ENCODE assay signal across 11 mouse cellular contexts in the genomic region with DNA sequence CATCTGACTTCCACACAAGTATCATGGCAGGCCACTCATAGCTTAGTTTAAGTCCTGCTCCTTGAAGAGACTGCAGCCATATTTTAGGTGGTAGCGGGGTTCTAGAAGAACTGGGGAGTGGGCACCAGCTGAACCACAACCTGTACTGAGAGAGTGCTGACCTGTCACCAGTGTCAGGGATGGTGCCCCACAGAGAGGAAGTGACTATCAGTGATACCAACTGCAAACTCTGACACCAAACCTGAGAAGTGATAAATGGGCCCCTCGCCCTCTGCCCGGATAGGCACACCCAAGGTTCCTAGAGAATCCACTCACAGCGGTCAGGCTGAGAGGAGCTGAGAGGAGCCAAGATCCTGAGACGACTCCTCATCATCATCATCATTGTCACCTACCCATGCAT. TPM values are rescaled to one million over a fixed set of nuclear protein-coding genes. Genes with fewer than 3 reads are reported as not detected.
A peak's percentile ranks its signal among the peaks of the same experiment; 100 is the strongest.
DNase-seq lines count a peak whose midpoint lies in the region; ATAC-seq and TF ChIP-seq lines count a peak whose summit lies in the region.
"Had no signal": no experiment of that assay in that cellular context is flagged by ENCODE, and none has a peak within 500 bp of the region (broad histone marks: within the 10 kb centered on the region; RNA-seq: fewer than 3 reads in every experiment).

No protein-coding gene starts in this region.

- TF ChIP-seq CTCF in heart, postnatal 0 days (IDR thresholded peaks at IDR 0.05; ENCODE audit: low read depth): no peak
- no peak for TF ChIP-seq CTCF in G1E (IDR thresholded peaks at IDR 0.05; ENCODE audit: low read depth, low read length)

- H3K27ac ChIP-seq in heart, postnatal 0 days (ENCODE audit: low read depth): peak overlapping the region; percentile 57; the same call in 1 of the 2 replicates
- peak overlapping the region; percentile 67; the same call in 1 of the 2 replicates for H3K27ac ChIP-seq in liver, embryonic 16.5 days (ENCODE audit: low read length)
- no peak overlapping the region for H3K27ac ChIP-seq in midbrain, embryonic 10.5 days (replicated peaks)
- H3K27ac ChIP-seq: stomach, embryonic 15.5 days had no signal

- DNase-seq in heart, postnatal 0 days (ENCODE audit: low spot score): no peak
- DNase-seq in heart, postnatal 4 days: no peak
- DNase-seq in G1E (ENCODE audit: low spot score): no peak
- peak; percentile 32 for DNase-seq in cerebellum, adult 8-10 months
- DNase-seq in midbrain, embryonic 10.5 days (ENCODE audit: low spot score): no peak
- no peak for DNase-seq in urinary bladder, postnatal 10 days (ENCODE audit: low spot score)
- DNase-seq: kidney, adult 8-10 months had no signal

- H3K4me3 ChIP-seq in heart, postnatal 0 days (ENCODE audit: low read depth, low read length): no peak overlapping the region
- no peak overlapping the region for H3K4me3 ChIP-seq in G1E (ENCODE audit: low read depth, low read length)
- 0 out of 2 replicates have a peak overlapping the region, but pooled peaks have one; percentile 4 for H3K4me3 ChIP-seq in liver, embryonic 16.5 days (ENCODE audit: low read depth, low read length)
- H3K4me3 ChIP-seq in midbrain, embryonic 10.5 days: no peak overlapping the region
- H3K4me3 ChIP-seq: embryonic facial prominence, embryonic 15.5 days; heart, embryonic 13.5 days; stomach, embryonic 15.5 days had no signal

- peaks cover 91% of the 10 kb centered on the region for H3K4me1 ChIP-seq in heart, postnatal 0 days (ENCODE audit: control insufficient read depth, insufficient read depth)
- H3K4me1 ChIP-seq in G1E (ENCODE audit: insufficient read depth, low read depth, low read length): peaks cover 83% of the 10 kb centered on the region
- H3K4me1 ChIP-seq in liver, embryonic 16.5 days (ENCODE audit: control insufficient read depth, low read depth, low read length): peaks cover 59% of the 10 kb centered on the region
- H3K4me1 ChIP-seq in midbrain, embryonic 10.5 days: peaks cover 68% of the 10 kb centered on the region

- no peak overlapping the region for H3K9ac ChIP-seq in heart, postnatal 0 days (replicated peaks; ENCODE audit: low read depth, low read length)
- H3K9ac ChIP-seq in liver, embryonic 16.5 days (ENCODE audit: low read depth, low read length): peak overlapping the region; percentile 34; the same call in 1 of the 2 replicates
- H3K9ac ChIP-seq: embryonic facial prominence, embryonic 15.5 days; heart, embryonic 13.5 days; stomach, embryonic 15.5 days had no signal

- no peak overlapping the region for H3K4me2 ChIP-seq in heart, postnatal 0 days (ENCODE audit: low read depth, low read length)
- peak overlapping the region; percentile 53 for H3K4me2 ChIP-seq in liver, embryonic 16.5 days (ENCODE audit: low read depth, low read length)
- H3K4me2 ChIP-seq: embryonic facial prominence, embryonic 15.5 days; heart, embryonic 13.5 days; stomach, embryonic 15.5 days had no signal

- no peaks in the 10 kb centered on the region for H3K9me3 ChIP-seq in heart, postnatal 0 days (replicated peaks; ENCODE audit: control insufficient read depth, low read length)
- H3K9me3 ChIP-seq in G1E (replicated peaks): no peaks in the 10 kb centered on the region
- H3K9me3 ChIP-seq in liver, embryonic 16.5 days (replicated peaks; ENCODE audit: control insufficient read depth, low read length): no peaks in the 10 kb centered on the region
- no peaks in the 10 kb centered on the region for H3K9me3 ChIP-seq in midbrain, embryonic 10.5 days (replicated peaks)
- H3K9me3 ChIP-seq: embryonic facial prominence, embryonic 15.5 days; heart, embryonic 13.5 days; stomach, embryonic 15.5 days had no signal

- TF ChIP-seq EP300 in heart, postnatal 0 days (IDR thresholded peaks at IDR 0.05; ENCODE audit: low read depth): no peak

- WGBS in heart, postnatal 0 days: 84% methylated on average over 5 of the region's 5 CpGs
- 21% methylated on average over 5 of the region's 5 CpGs for WGBS in liver, embryonic 16.5 days (ENCODE audit: insufficient replicate concordance)
- WGBS in midbrain, embryonic 10.5 days: 90% methylated on average over 5 of the region's 5 CpGs

- H3K27me3 ChIP-seq in heart, postnatal 0 days (ENCODE audit: control insufficient read depth, insufficient read depth, low read length): no peaks in the 10 kb centered on the region
- H3K27me3 ChIP-seq in G1E (ENCODE audit: insufficient read depth, low read length): no peaks in the 10 kb centered on the region
- no peaks in the 10 kb centered on the region for H3K27me3 ChIP-seq in liver, embryonic 16.5 days (ENCODE audit: control insufficient read depth, insufficient read depth, low read depth, low read length)
- no peaks in the 10 kb centered on the region for H3K27me3 ChIP-seq in midbrain, embryonic 10.5 days (ENCODE audit: low read depth, poor library complexity, severe bottlenecking)
- H3K27me3 ChIP-seq: embryonic facial prominence, embryonic 15.5 days; heart, embryonic 13.5 days; stomach, embryonic 15.5 days had no signal

- no peaks in the 10 kb centered on the region for H3K36me3 ChIP-seq in heart, postnatal 0 days (replicated peaks; ENCODE audit: control insufficient read depth, insufficient read depth, low read length)
- peaks cover 75% of the 10 kb centered on the region for H3K36me3 ChIP-seq in G1E (replicated peaks)
- no peaks in the 10 kb centered on the region for H3K36me3 ChIP-seq in liver, embryonic 16.5 days (ENCODE audit: control insufficient read depth, insufficient read depth)
- H3K36me3 ChIP-seq in midbrain, embryonic 10.5 days: no peaks in the 10 kb centered on the region
- H3K36me3 ChIP-seq: embryonic facial prominence, embryonic 15.5 days; heart, embryonic 13.5 days; stomach, embryonic 15.5 days had no signal

- no peak for ATAC-seq in heart, postnatal 0 days (ENCODE audit: insufficient read depth, low read depth)
- ATAC-seq in G1E (ENCODE audit: extremely low read depth, insufficient number of reproducible peaks, low FRiP score, poor library complexity, severe bottlenecking): peak; percentile 25; the same call in 1 of the 2 replicates
- ATAC-seq in liver, embryonic 16.5 days (ENCODE audit: low read depth): peak; percentile 80

RNA-seq across cellular contexts. Expression of a gene that starts 8.7 kb away (rescaled TPM):
- 18.6 and 28.6 TPM in 2 replicates for total RNA-seq in heart, postnatal 0 days (2014; rRNA removed; ENCODE audit: low replicate concordance)
- 11.4 and 13.1 TPM in 2 replicates for polyA plus RNA-seq in heart, postnatal 0 days (2015; fragmentation: Nextera tagmentation; extraction: Ambion mirVana)
- total RNA-seq in heart, postnatal 4 days (2021): 10 to 100 TPM; 29.6 to 38.3 TPM
- total RNA-seq in G1E (2014; fragmentation: Nextera tagmentation) (27.1 and 63.6 TPM in 2 replicates), G1E (2017) (15.0 and 22.1 TPM in 2 replicates)
- polyA plus RNA-seq in G1E (2012): 23.8 and 24.6 TPM in 2 replicates
- polyA plus RNA-seq in liver, embryonic 16.5 days (2015; fragmentation: Nextera tagmentation; extraction: Ambion mirVana): 25.1 and 29.4 TPM in 2 replicates
- polyA plus RNA-seq in midbrain, embryonic 10.5 days (2016; fragmentation: Nextera tagmentation; extraction: Ambion mirVana): 23.1 and 25.0 TPM in 2 replicates

RNA-seq across cellular contexts. Expression of a gene that starts 47.5 kb away (rescaled TPM):
- 21.1 and 22.7 TPM in 2 replicates for total RNA-seq in heart, postnatal 0 days (2014; rRNA removed; ENCODE audit: low replicate concordance)
- polyA plus RNA-seq in heart, postnatal 0 days (2015; fragmentation: Nextera tagmentation; extraction: Ambion mirVana): 29.2 and 32.5 TPM in 2 replicates
- total RNA-seq in heart, postnatal 4 days (2021): 10 to 100 TPM; 17.3 to 19.7 TPM
- total RNA-seq in G1E (2014; fragmentation: Nextera tagmentation) (24.8 and 28.4 TPM in 2 replicates), G1E (2017) (58.9 and 74.1 TPM in 2 replicates)
- polyA plus RNA-seq in G1E (2012): 9.3 and 16.5 TPM in 2 replicates
- polyA plus RNA-seq in liver, embryonic 16.5 days (2015; fragmentation: Nextera tagmentation; extraction: Ambion mirVana): 12.5 and 16.2 TPM in 2 replicates
- 80.7 and 82.0 TPM in 2 replicates for polyA plus RNA-seq in midbrain, embryonic 10.5 days (2016; fragmentation: Nextera tagmentation; extraction: Ambion mirVana)

RNA-seq across cellular contexts. Expression of a gene that starts 54.1 kb away (rescaled TPM):
- 25.7 and 28.9 TPM in 2 replicates for total RNA-seq in heart, postnatal 0 days (2014; rRNA removed; ENCODE audit: low replicate concordance)
- polyA plus RNA-seq in heart, postnatal 0 days (2015; fragmentation: Nextera tagmentation; extraction: Ambion mirVana): 23.3 and 24.1 TPM in 2 replicates
- total RNA-seq in heart, postnatal 4 days (2021): 10 to 100 TPM; 24.5 to 24.7 TPM
- total RNA-seq in G1E (2014; fragmentation: Nextera tagmentation): 69.5 and 79.8 TPM in 2 replicates
- 47.7 and 49.9 TPM in 2 replicates for total RNA-seq in G1E (2017)
- polyA plus RNA-seq in G1E (2012): 4.6 and 4.7 TPM in 2 replicates
- polyA plus RNA-seq in liver, embryonic 16.5 days (2015; fragmentation: Nextera tagmentation; extraction: Ambion mirVana): 11.2 and 12.5 TPM in 2 replicates
- polyA plus RNA-seq in midbrain, embryonic 10.5 days (2016; fragmentation: Nextera tagmentation; extraction: Ambion mirVana): 36.2 and 36.6 TPM in 2 replicates
